Mouse (Mus musculus) E14TG2a.4 (cell line): ENCODE results near the gene Nckap5l.

Source experiments
- CTCF ChIP-seq: conservative IDR thresholded peaks from 2 replicates; pipeline ENCODE4 v1.5.1; 2014; ENCODE audit warnings: low read length
- POU5F1 ChIP-seq: IDR thresholded peaks from 2 replicates; pipeline ENCODE4 v1.6.1; 2014; ENCODE audit warnings: low read length, borderline replicate concordance

DNA sequence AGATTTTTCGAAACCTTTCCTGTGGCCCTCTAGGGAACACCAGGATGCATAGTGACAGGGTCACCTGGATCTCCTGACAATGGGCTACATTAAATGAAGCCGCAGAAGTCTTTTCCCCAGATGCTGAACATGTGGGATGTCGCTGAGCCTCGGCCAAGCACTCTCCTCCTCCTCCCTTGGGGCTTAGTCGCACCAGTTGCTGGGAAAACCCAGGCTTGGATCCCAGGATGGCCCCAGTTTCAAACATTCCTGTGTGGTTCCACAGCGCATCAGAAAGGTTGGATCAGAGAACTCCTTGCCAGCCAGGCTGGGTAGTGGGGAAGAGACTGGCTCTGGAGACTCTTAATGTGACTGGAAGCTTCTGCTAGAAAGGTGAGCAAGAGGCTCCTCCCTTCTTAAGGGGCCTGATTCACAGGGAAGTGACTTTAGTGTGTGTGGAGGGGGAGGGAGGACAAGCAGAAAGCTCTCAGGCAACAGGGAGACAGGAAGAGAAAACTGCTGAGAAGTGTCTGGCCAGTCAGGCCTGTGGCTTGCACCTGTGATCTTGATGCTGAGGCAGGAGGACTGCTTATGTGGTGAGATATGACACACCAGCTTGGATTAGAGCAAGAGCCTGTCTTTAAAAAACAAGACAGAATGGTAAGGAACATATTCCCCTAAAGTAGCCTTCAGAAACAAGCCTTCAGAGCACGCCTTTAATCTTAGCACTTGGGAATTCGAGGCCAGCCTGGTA, 18.4 kb downstream of the Nckap5l start:
- TF ChIP-seq CTCF (no peak), POU5F1 (no peak)
